Mouse (Mus musculus) liver, adult 2 months (tissue): ENCODE measurements around the gene Ssbp4.

Experiments
- CTCF ChIP-seq: fragments of 200-500 bp; IDR thresholded peaks from 2 replicates; pipeline ENCODE4 v1.5.1; 2011; ENCODE audit warnings: low read depth, low read length, control low read depth
- POLR2A ChIP-seq: fragments of 200-500 bp; IDR thresholded peaks from 2 replicates; pipeline ENCODE4 v1.6.1; 2011; ENCODE audit warnings: low read length, control low read depth; ENCODE audit not compliant: insufficient read depth; ENCODE audit errors: extremely low read depth

GRCm38 (mm10) chr8:70650351-70650750 lies 41.7 kb upstream of the Ssbp4 start:
- TF ChIP-seq CTCF (no peak), POLR2A (no peak)
